Mouse (Mus musculus): ENCODE data around the gene Gtf2a2.

Gtf2a2 gene

DNA sequence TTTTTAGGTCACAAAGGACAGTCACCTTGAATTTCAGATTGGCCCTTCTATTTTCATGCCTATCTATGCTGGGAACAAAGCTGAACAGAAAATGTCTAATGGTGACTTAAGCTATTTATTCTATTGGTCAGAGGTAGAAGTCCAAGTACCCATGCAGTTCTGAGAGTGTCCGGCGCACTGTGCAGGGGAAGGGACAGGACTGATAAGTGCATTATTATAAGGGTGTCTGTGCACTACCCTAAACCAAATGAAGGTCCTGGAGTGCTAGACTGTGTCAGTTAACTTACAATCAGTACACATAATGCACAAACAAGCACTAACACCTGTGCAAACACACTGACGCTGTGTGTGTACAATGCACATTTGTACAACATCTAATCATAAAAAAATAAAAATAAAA is 55.1 kb downstream of the Gtf2a2 start:
- no peak for DNase-seq

- no peak for DNase-seq
Measured at GRCm38 (mm10) chr9:70069961-70070435, 57.6 kb downstream of the Gtf2a2 start.

DNA sequence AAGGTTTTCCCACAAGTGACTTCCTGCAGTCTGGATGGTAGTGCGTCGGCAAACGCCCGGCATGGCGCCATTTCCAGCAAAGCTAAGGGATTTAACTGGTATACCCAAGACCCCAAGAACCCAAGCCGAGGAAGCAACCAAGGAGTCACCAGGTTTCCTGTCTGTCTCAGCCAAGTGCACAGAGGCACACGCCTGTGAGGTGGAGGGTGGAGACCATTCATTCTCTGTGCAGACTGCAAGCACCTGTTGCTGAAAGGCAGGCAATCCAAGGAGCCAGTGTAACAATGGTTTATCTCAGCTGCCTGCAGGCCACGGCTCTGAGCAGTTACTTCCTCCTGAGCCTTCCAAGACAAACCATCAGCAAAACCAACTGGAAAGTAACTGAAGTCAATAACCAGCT is 60.0 kb downstream of the Gtf2a2 start:
- no peak for DNase-seq
